Mouse (Mus musculus) spleen, postnatal 14 days (tissue): ENCODE measurements around the gene Tmem253.
"Not testable (repeated sequence)": the region's sequence is repeated elsewhere in the genome, so short reads cannot be mapped to it uniquely, and the experiment has no call there.

ENCODE experiments used
- DNase-seq, 2 experiments: peaks; one replicate each; pipeline ENCODE4 v3.0.0; 2021 to 2022; ENCODE audit warnings: low spot score in 2 of 2

Gene Tmem253

DNA sequence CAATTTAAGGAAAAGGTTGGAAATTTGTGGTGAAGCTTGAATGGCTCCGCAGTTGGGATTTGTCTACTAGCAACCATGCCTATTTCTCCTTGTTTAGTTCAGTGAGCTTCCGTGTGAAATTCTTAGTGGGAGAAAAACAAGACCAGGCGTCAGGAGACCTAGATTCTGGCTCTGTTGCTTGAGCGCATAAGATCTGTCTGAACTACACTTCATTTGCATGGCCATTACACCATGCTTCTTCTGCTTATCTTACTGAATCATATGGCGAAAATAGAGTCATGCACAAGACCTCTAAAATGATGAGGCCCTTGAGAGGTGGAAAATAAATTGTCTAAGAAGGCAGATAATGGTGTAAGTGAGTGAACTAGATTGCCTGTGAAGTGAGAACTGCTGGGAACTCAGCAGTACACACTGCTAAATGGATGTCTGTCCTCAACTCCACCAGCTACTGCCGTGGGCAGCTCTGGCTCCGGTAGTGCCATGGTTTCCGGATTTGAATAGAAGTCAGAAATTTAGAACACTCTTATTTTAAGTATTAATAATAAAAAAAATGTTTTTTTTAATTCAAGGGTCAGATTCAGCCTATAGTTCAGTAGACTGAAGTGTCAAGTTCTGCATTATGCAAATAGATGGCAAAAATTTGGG is 6.2 kb downstream of the Tmem253 start:
- no peak for DNase-seq

DNA sequence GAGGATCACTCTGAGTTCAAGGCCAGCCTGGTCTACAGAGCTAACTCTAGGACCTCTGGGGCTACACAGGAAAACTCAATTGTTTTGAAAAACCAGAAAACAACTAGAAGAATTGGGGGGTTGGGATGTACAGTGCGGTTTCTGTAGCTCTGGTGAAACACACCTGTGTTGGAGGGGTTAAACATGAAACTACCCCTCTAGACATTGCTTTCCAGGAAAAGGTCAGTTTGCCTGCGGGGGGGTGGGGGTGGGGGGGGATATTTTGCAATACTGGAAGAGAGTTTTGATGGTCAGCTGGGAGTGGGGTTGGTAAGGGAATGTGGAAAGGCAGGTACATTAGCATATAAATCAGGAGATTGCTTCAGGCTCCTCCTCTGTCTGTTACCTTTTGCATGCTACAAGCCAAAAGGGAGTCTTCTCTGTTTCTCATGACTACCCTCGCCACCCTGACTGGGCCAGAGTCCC is 6.8 kb downstream of the Tmem253 start:
- no peak for DNase-seq

DNA sequence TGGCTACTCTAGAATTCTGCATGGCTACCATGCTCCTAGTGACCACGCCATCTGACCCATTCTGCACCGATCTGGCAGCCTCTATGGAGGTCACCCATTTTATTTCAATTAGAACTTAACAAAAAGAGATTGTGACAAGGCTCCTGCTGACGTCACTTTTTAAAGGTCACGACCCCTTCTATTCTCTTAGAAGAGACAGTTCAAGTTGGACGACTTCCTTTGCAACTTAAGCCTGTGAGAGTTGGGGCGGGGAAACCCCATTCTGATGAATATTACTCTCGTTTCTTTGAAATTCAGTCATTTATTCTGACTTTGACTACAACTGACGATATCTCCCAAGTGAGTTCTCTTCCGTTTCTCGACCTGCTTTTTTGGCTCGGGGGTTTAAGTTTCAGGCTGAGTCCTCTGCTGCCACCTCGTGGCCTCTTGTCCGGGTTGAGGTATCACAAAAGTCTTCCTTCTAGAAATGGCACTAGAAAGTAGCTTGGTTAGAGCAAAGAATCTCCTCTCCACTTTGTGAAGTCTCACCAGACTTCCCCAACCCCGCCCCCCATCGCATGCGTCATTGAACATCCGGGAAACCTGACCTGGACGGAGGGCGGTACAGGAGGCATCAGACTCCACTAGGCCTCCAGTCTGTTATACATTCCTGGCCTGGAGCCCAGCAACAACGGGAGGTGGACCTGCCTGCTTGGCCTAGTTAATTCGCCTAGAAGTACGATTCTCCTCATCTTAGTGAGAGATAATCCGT is 7.4 kb downstream of the Tmem253 start:
- peak; percentile 73 to 83 for DNase-seq

DNA sequence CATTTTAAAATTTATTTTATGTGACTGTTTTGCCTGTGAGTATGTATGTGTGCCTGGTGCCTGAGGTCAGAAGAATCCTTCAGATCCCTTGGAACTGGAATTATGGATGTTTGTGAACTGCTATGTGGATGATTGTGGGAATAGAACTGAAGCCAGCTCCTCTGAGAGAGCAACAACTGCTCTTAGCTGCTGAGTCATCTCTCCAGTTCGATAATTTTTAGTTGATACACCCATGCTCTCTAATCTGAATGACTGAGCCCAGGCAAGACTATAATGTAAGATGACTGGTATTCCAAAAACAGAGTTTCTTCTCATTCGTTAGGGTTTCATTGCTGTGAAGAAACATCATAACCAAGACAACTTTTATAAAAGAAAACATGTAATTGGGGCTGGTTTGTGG is 8.7 kb downstream of the Tmem253 start:
- no peak for DNase-seq

DNA sequence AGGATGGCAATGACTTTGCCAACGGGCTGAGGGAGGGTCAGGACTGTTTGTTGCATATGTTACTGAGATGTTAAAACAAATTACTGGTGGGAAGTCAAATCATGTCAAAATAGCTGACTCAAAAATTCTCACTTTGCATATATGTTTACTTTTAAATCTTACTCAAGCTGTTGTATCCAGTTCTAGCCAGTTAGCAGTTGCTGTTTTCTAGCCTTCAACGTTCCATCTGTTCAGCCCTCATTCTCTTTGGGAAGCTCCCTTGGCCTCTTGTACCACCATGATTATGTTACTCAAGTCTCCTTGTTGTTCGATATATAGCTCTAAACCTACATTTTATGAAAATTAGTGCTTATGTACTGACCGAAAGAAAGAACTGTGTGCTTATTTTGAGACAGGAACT is 10.9 kb downstream of the Tmem253 start:
- DNase-seq, result no peak

DNA sequence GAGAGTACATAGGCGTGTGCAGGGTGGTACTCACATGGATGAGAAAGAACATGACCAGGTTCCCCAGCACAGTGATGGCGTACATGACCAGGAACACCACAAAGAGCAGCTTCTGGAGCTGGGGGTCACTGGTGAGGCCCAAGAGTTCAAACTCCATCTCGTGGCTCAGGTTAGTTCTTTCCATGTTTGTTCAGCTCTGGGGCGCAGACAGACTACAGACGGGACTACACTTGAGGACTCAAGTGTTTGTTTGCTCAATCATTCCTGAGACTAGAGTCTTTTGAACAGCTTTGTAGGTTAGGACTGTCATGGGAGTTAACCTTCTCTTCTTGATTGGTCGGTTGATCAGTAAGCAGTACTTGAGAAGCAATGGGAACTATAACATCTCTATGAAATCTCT is 20.5 kb downstream of the Tmem253 start:
- no peak for DNase-seq

DNA sequence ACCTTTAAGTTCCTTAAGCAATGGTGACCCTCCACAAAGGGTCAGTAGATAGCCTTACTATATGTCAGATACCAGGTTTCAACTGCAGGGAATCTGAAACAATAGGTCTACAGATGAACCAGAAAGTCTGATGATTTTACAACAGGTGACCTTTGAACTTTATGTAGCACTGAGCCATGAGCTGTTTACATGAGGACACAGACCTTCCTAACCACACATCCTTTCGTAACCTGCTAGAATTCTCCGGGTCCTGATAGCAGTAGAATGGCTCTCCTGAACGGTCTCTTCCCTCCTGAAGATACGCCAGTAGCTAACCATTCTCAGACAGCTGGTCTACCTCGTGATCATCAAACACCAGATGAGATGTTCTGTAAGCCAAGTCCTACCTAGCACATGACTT is 23.9 kb downstream of the Tmem253 start:
- no peak for DNase-seq

DNA sequence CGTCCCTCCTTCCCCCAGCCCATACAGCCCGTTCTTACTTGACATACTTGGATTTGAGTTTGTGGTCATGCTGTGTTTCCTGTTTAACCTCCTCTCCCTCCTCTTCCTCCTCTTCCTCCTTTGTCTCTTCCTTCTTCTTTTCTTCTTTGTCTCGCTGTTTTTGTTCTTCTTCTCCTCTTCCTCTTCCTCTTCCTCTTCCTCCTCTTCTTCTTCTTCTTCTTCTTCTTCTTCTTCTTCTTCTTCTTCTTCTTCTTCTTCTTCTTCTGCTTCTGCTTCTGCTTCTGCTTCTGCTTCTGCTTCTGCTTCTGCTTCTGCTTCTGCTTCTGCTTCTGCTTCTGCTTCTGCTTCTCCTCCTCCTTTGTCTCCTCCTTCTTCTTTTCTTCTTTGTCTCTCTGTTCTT is 26.9 kb downstream of the Tmem253 start, which contains the start of gene Olfr221:
Gene Olfr221, minus strand, starts transcription at position 101 of the 400 bp plus-strand sequence.
- DNase-seq, result not testable (repeated sequence)

DNA sequence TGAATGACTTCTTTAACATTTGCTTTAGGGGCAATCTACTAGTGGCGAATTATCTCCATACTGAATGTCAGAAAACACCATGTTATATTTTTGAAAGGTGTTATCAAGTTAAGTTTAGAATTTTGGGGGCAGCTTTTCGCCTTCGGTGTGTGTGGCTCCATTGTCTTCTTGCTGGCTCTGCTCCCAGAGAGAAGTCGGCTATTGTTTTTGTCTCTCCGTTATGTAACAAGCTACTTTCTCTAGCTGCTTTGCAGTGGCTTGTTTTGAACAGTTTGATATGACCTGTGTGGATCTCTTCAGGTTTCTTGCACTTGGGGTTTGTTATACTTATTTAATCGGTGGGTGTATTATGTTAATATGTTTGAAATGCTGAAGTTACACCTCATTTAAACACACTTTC is 28.0 kb downstream of the Tmem253 start:
- no peak for DNase-seq

DNA sequence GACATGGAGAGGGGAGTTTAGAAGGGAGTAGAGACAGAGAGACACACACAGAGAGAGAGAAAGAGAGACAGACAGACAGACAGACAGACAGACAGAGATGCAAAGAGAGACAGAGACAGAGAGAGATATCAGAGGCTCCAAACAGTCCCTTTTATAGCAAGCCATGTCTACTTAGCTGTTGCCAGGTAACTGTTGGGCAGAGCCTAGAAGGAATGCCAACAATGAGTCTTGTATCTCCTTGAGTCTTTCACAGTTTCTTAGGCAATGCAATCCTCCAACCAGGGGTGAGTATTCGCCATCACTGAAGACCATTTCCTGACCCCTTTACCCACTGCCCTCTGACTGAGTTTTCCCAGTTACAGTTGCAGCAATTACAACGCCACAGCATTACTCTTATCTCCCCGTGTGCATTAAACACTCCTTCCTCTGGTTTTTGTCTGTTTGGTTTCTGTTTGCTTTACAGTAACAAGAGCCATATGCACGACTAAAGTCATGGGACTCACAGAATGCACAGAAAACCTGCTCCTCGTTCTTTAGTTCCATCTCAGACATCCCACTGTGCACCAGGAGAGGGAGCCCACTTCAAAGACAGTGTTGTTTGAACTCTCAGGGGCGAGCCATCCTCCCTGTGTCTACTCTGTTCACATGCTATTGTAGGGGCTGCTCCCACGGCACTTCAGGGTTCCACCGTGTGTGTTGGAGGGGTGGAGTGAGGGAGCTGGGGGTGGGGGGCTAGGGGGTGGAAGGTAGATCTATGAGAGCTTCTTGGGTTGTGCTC is 29.6 kb downstream of the Tmem253 start:
- peak in 1 of 2 experiments; percentile 8 for DNase-seq

DNA sequence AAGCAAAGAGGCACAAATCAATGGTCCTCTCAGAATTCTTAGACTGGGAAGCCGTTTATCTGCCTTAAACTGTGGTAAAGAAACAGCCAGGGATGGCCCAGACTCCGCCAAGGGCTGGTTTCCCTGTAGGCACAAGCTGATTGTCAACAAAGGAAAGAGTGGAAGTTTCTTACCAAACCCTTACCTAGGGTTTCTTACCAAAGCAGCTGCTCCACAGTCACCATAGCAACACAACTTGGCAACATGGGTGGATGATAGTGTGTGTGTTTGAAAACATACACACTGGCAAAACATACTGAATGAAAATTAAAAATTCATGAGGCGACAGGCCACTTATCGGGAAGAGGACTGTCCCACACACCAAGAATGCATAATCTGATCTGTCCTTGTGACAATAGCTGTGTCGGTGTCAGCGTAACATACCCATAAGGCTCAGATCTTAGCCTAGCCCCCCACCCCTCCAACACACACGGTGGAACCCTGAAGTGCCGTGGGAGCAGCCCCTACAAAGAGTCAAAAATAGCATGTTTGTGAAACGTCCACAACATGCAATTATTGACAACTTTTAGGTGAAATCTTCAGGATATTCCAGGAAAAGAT is 30.6 kb downstream of the Tmem253 start:
- no peak for DNase-seq

DNA sequence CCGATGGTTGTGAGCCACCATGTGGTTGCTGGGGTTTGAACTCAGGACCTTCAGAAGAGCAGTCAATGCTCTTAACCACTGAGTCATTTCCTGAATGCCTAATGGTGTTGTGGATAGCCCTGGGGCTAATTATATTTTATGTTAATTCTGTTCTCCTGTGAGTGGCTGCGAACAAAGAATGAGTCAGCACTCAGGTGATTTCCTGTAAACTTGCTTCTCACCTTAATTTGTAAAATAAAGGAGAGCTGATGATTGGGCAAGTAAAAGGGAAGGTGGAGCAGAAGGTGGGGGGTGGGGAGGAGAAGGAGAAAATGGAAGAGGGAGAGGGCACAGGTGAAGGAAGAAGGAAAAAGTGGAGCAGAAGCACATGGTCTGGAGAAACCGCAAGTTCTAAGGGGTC is 37.3 kb downstream of the Tmem253 start:
- DNase-seq, result not testable (repeated sequence)

DNA sequence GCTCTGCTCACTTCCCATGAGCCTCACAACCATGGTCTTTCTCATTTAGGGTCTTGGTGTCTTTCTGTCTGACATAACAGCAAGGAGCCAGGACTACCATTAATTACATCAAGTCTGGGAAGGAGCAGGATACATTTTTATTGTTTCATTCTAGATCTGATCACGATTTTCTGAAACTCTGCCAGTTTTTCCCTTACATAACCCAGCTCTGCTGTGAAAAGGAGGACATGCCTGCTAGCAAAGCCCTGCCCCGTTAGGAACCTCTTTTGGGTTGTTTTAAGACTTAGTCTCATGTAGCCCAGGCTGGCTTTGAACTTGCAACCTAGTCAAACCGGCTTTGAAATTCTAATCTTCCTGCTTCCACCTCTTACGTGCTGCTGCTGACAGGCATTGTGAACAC is 44.5 kb downstream of the Tmem253 start:
- no peak for DNase-seq

DNA sequence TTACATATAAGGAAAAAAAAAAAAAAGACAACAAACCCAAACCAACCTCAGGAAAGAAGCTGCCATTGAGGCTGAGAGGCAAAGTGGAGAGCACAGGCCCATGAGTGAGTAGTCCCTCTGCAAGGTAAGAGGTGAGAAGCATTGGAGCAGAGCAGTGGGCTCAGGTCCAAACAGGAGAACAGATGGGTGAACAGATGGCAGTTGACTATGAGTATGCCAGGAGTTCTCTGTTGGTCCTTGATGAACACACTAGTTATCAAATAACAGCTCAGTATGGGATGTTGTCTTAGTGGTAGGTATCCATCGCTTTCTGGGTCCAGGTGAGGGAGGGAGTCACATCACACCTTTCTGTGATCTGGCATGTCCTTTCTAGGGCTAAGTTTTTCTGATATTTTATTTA is 45.3 kb downstream of the Tmem253 start:
- no peak for DNase-seq

DNA sequence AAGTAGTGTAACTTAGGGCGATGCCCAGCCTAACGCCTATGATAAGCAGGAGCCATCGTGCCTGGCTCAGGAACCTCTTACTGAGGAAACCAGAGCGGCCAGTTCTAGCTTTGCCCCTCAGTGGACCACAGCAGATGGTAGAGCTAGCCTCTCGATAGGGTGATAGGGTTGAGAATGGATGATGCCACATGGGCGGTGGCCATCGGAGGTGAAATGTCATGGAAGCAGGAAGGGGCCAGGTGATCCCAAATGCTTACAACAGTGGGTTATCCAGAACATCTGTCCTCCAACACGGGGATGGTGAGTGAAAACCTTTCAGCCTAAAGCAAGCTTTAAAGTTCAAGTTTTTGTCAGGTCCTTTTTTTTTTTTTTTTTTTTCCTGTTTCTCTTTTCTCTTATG is 46.3 kb downstream of the Tmem253 start:
- DNase-seq, result no peak

DNA sequence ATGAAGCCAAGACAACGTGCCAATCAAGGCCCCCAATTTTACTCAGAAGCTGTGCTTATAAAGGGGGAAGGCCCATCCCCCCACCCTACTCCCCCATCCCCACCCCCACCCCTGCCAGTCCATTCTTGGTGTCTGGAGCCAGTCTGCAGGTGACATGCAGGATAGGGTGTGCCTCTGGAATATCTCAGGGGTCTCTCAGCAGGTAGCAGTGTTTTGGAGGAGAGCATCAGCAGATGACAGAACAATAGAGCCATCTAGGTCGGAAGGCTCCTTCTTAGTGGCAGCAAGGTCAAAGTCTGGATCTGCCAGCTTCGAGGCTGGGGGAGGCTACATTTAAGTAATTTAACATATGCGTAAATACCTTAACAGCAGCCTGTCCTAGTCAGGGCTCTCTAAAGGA is 50.7 kb downstream of the Tmem253 start:
- no peak for DNase-seq
